Mouse (Mus musculus) retina, adult 2 months (tissue): ENCODE measurements at regions not wholly inside any gene's neighbourhood (a gene's known extent, or its start where the extent isn't known, plus 50 kb on each side); places are given as distances from the start of the nearest gene placed in this dataset.
"Not testable (repeated sequence)": the region's sequence is repeated elsewhere in the genome, so short reads cannot be mapped to it uniquely, and the experiment has no call there.

Source experiments
- DNase-seq: peaks from one replicate; pipeline ENCODE4 v3.0.0-alpha.2; 2012; ENCODE audit warnings: low read depth, low spot score

DNA sequence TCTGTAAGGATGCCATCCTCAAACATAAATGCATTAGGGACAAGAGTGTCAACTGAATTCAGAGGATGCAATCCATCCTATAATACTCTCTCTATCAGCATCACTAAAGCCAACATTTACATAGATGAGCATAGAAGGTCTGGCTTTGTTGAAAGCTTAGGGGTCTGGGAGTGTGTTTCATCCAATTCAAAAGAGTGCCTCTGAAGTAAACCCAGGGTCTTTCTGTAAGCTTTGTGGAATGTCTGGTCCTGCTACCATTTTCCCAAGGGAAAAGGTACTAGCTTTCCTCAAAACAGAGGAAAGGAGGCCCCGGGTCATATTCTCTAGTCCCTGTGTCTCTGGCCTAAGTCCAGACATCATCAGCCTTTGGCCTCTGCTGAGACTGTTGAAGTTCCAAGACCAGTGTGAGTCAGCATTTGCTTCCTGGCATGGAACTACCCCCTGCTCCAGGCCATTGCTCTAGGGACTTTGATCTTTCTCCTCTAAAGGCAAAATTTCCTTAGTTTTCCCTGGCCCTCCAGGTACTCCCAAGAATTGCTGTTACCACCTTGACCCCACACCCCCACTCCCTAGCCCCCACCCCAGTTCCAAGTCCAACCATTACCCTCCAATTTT, 280.0 kb upstream of the Jarid2 start:
- no peak for DNase-seq

DNA sequence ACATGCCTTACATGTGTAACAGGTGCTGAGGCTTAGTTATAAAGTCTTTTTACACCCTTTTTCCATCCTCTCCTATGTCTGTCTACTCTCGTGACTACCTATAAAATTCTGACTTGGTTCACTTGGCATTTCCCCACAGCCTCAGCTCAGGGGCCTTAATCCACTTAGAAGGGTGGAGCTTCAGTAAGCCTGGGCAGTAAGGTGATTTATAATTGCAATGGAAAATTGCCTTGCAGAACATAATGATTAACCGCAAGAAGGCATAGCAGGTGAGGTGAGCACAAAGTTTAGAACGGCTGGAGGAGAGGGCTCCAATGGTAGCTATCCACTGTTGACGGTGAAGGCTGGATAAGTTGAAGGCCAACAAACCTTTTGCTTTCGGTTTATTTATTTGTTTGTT, 278.1 kb upstream of the Jarid2 start:
- peak; percentile 44 for DNase-seq

DNA sequence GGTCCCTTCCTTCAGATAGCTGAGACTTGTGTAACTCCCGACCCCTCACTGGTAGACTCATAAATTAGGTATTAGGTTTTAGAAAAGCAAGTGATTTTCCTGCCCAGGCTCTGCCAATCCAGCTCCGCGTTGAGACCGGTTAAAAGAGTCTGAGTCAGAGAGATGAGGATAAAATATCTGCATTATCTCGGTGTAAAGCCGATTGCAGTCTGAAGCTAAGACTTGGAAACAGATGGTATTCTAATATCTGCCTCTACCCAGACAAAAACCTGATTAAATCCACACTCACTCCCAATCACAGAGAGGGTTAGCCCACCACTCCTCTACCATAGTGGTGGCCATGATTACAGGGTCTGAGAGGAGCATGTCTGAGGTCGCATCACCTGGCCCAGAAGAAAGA, 276.1 kb upstream of the Jarid2 start:
- DNase-seq, result peak; percentile 64

DNA sequence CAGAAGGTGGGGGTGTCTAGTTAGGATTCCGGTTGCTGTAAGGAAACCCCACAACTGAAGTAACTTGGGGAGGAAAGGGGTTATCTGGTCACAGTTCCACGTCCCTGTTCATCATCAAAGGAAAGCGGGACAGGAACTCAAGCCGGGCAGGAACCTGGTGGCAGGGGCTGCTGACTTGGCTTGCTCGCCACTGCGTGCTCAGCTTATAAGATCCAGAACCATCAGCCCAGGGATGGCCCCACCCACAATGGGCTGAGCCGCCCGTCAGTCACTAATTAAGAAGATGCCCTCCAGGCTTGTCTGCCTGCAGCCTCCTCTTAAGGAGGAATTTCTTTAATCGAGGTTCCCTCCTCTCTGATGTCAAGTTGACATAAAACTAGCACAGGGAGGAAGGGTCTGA, 275.1 kb upstream of the Jarid2 start:
- DNase-seq, result peak; percentile 44

DNA sequence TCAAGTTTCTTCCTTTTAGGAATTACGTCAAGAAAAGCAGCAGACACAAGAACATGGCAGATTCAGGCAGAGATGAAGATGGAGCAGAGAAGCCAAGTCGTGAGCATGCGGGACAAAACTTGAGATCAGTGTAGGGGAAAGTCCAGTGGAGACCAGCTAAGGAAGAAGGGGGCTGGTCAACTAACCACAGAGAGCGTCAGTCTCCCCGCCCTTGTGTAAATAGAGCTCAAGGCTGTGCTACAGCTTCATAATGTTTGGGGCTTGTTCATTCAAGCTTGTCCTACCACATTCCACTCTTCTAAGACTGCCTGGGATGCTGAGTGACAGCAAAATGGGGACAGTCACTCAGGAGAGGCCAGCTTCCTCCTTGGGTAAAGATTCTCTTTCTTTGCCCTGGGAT, 274.1 kb upstream of the Jarid2 start:
- DNase-seq, result no peak

DNA sequence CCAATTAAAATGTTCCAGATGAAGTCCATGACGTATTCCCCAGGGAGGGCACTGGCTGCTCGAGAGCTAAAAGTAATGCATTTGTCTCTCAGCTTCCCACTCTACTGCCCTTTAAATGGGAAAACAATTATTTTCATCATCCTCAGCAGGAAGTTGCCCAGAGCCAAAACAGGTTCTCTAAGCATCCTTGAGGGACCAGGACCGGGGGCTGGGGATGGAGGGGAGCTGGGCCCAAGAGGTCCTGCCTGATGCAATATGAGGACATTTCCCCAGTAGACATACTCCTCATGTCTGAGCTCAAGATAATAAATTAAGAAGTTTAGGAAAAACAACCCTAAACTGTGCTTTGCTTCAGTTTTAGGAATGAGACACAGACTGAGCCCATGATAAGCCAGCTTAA, 270.5 kb upstream of the Jarid2 start:
- DNase-seq, result no peak

DNA sequence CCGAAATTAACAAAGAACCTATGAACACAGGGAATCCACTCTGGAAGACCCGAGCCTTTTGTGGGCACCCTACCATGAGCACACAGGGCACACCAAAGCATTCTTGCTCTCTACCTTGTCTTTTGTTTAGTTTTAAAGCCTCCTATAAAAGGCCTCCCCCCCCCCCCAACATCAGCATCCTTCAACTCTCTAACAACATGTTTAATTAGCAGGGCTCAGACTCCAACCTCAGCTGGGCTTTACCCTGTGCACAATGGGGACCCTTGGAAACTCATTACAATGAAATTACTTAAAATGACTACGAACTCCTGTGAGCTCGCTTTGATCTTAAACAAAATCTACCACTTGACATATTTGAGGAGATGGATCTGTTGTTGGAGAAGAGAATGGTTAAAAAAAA, 270.1 kb upstream of the Jarid2 start:
- no peak for DNase-seq

DNA sequence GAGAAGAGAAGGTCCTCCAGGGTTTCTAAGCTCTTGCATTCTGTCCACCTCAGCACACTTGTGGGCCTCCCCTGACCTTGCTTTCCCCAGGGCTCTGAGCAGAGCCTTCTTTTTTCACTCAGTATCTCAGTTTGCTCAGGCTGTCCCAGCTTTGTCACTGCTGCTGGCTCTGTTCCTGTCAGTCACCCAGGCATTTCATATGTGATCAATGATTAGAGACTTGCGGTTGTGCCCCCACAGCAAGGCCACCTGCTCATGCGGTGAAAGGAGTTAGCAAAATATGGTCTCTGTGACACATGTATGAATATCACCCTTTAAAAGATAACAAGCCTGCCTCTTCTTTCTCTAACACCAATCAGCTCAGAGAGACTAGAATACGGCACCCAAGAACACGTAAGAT, 265.6 kb upstream of the Jarid2 start:
- DNase-seq, result no peak

DNA sequence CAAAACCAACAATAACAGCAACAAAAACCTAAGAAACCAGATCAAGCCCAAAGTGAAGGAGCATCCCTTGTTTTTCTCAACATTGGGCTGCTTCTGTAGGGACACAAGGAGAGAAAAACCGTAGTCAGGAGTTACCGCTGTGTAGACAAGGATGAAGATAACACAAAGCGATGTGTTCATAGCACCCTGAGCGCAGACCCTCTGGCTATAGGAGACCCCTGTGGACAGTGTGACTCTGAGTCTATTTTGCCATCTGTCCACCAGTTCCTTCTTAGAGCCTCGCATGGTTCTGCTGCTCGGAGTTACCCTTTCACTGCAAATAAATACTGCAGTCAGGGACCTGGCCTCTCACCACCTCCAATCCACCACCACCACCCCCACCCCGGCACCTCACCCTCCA, 263.7 kb upstream of the Jarid2 start:
- no peak for DNase-seq

DNA sequence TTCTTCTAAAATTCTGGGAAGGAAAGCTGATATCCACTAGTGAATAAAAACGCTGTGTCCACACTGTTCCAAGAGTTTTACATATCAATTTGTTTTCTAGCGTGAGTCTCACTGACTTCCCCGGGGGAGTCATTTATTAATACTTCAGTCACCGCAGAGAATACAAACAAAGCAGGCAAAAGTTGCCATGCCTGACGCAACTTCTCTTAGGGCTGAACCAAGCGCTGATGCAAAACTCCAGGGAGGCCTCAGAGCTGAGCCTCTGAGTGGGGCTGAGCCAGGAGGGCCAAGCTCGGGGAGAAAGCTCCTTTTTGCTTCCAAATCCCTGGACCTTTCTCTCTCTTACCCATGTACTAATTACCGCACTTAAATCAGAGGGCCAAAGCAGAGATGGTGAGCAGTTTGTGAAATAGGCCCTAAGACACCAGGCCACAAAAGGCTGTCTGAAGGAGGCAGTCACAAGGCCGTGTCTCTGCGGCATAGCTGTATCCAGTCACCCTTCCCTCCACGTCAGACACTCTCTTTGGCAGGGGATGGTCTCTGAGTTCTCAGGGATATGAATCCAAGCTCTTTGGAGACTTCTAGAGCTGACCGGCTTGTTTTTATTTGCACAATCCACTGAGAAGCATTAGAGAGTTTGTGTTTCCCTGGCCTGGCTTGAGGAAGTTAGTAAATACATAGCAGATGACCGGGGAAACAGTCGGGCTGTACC, 260.2 kb upstream of the Jarid2 start:
- DNase-seq, result no peak

DNA sequence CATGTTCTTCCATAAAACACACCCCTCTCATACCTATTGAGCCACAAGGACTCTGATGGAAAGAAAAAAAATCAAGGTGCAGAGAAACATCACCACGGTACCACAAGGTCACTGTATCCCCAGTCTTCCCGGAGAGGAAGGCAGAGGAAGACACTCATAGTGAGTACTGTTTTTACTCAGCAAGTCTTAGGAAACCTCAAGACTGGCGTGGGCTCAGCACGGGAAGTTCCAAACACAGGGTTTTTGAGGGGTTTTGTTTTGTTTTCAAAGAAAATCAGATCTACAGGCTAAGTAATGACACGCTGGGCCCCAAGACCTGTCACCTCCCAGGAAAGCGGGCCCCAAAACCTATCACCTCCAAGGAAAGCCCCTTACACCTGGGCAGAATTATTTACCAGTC, 259.6 kb upstream of the Jarid2 start:
- DNase-seq, result no peak

DNA sequence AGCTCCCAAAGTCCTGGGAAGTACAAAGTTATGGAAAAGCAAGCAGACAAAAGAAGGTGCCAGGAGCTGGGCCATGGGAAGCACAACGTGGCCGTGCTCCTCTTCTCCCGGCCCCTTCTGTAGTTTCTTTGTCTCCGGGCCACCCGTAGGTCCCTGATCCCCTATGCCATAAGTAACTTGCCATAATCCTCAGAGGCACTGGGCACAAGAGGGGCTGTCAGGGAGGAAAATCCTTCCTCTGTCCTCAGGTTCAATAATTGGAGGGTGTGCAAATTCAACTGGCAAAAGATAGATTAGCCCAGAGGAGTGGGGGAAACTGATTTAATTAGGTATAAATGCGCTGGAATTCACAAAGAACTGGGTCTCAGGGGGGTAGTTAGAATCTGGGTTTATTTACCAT, 256.1 kb upstream of the Jarid2 start:
- DNase-seq, result no peak

DNA sequence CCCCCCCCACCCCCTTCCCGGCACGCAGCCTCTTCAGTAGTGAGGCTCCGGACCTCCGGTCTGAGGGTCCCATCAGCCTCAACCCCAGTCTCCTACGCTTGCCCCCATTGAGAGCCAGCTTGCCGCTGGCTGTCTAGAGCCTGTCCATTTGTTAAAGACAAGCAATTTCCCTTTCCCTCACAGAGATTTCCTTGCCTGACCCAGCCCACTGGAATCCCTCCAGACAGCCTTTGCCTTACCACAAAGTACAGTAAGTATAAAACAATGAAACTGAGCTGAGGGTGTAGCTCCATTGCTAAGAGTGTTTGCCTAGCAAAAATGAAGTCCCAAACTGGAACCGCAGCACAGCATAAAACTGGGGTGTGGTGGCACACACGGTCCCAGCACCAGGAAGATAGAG, 252.4 kb upstream of the Jarid2 start:
- DNase-seq, result no peak

DNA sequence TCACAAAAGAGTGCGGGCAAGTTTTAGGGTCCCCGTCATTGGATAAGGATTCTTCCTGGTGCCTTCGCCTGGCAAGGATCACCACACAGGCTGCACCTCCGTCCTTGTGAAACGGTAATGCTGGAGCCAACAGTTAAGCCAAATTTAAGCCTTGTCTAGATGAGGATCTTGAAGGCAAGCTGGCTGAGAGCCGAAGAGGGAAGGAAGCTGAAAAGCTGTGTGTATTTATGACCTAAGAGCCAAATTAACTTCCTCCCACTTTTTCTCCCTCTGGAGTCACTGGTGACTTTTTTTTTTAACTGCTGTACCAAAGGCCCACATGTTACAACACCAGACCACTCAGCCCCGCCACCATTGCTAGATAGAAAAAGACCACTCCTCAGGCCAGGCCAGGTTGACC, 249.1 kb upstream of the Jarid2 start:
- no peak for DNase-seq

DNA sequence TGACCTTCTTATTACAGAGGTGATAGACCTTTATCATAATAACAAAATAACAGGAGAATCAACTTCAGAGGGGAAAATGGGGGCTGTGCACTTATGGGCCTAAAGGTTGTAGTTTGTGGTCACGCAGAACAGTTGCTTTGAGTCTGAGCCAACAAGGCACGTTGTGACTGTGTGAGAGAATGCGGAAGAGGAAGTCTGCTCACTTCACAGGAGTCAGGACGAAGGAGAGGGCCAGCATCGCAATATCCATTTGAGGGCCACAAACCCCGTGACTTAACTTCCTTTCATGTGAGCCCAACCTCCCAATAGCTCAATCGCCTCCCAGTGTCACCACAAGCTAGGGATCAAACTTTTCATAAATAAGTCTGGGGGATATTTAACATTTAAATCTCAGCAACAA, 246.6 kb upstream of the Jarid2 start:
- DNase-seq, result no peak

DNA sequence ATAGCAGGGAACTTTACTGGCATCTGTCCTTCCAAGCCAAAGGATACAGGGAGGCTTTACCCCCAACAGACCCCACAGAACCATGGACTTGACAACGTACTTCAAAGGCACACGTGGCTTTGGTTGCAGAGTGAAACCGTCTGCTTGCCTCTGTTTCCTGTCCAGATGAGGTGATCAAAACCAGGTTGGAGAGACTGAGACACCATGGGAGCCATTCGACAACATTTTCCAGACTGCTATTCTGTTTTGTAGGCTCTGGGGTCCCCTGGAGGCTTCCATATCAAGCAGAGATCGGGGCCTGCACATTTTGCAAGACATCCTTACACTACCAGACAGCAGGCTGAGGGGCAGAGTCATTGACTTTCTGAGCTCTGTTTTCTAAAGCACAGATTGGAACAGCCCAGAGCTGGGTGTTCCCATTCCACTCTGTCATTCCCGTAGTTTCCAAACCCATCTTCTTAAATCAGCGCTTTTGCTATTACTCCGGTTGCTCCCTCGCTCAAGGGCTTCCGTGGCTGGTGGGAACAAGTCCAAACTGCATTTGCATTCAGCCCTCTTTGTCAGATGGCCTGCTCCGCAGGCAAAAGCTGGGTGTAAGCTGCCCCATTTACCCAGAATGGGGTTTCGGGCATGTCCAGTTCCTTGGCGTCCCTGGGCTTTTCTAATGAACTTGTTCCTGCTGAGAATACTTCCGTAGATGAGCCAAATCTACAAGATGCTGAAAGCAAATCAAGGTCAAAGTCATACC, 244.5 kb upstream of the Jarid2 start:
- no peak for DNase-seq

DNA sequence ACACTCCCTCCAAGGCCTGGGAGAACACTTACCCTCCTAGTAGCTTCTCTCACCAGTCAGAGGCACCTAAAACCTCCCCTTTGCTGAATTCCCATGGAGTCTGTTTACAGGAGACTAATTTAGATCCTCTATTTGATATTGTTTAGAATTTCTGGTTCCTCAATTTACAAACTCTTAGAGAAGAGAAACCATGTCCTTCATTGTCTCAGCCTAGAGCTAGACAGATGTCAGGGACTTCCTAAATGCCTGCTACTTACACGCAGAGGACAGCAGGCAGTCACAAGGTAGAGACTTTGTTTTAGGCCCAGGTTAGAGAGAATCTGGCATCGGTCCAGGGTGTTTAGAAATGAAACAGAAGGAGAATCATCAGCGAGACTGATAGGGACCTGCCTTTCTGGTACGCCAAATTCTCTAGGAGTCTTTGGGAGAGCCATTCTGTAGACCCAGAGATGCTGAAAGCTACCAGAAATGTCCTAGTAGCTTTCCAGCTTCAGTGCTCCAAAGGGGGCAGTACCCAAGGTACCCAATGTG, 238.3 kb upstream of the Jarid2 start:
- DNase-seq, result no peak

DNA sequence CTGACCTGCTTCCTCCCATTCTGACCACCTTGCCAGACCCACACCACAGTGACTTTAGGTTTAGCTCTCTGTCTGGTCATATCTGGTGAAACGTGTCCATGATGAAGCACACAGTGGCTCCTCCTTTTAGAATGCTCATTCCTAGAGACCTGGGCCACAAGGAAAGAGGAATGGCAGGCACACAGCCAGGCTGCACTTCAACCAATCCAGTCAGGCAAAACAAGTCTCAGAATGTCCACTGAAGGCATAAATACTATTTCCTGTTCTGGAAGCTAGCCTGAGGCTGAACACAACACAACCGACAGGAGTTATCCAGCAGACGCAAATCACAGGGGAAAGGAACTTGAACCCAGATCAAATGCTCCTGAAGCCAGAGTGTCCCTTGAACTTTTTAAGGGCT, 235.4 kb upstream of the Jarid2 start:
- no peak for DNase-seq

DNA sequence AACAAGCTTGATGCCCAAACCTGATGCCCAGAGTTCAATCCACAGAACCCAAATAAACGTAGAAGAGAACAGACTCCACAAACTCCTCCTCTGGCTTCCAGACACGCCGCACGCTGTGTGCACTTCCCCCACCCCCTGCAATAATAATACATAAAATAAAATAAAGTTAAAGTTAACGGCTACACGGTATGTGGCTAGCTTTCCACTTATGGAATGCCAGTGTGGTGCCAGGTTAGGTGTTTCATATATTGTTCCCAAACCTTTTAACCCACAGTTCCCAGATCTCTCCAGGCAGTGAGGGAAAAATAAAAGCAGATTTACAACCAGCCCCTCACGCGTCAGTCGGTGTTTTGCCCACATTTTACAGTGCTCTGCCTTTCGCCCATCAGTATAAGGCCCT, 233.8 kb upstream of the Jarid2 start:
- DNase-seq, result no peak

DNA sequence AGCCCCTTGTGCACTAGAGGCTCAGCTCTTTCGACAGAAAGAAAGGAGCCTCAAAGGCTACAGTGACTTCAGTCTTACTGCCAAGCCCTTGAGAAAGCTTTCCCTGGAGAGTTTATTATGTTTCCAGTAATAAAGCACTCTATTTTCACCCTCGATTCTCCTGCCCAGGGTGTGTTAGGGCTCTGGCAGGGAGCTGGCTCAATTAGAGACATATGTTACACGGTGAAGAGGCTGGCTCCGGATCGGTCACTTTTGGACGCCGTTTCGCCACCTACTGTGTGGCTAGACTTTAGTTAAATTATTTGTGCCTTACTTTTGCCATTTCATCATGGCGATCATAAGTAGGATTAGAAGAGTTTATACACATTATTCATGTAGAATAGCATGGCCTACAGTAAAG, 232.7 kb upstream of the Jarid2 start:
- no peak for DNase-seq

DNA sequence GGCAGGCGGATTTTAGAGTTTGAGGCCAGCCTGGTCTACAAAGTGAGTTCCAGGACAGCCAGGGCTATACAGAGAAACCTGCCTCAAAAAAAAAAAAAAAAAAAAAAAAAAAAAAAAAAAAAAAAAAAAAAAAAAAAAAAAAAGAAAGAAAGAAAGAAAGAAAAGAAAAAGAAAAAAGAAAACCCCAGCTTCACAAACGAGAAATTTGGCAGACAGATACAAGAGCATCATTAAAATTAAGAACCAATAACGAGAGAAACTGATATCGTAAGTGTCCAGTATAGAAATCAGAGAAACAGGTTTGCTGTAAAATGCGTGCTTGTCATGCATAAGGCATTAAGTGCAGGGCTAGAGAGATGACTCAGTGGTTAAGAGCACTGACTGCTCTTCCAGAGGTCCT, 228.4 kb upstream of the Jarid2 start:
- DNase-seq, result not testable (repeated sequence)

DNA sequence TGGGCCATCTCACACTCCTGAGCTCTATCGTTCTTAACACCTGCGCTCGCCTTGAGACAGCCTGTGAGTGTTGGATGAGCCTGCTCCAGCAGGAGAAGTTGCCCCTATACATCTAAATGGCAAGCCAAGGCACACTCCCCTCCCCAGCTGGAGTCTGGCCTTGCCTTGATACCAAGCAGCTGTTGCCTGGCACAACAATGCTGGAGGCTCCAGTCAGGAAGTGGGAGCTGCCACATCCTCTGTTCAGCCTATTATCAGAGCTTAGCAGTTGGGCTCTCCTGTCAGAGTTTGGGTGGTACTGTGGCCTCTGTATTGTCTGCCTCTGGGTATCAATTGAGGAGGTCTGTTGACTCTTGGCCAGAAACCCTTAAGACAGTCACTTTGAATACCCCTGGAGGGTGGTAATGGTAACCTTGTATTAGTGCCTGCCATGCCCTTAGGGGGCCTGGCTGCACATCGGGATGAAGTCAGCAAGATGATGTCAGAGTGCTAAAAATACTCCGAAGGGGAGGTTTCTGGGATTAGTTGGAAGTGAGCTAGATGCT, 227.4 kb upstream of the Jarid2 start:
- DNase-seq, result no peak
